Mouse (Mus musculus) layer of hippocampus, adult 9-11 months (tissue): ENCODE data around the gene Fam178b.
"Not testable (repeated sequence)": the region's sequence is repeated elsewhere in the genome, so short reads cannot be mapped to it uniquely, and the experiment has no call there.

Experiments used
- DNase-seq: peaks from one replicate; pipeline ENCODE4 v3.0.0; 2022

Fam178b gene

GRCm38 (mm10) chr1:36540132-36540531 is 142.9 kb downstream of the Fam178b start:
- DNase-seq, result no peak

DNA sequence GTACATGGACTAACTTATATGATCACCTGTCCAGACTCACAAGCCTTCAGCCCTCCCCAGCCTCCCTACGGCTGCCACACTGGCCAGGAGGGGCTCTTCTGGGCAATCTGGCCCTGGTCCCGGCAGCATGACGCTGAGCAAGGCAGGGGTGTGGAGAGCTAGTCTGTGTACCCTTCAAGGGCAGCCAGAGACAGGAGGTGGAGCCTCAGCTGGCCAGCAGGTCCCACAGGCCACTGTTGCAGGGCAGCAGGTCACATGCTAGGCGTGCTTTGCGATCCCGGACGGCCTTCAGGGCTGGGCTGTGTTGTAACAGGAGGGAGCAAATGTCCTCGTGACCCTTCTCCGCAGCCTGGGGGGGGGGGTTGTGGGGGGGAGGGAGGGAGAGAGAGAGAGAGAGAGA is 143.8 kb downstream of the Fam178b start, which contains the start of gene Gm42417:
Gm42417 (minus strand) TSS at position 244 of the 400 bp plus-strand sequence.
- DNase-seq, result no peak

DNA sequence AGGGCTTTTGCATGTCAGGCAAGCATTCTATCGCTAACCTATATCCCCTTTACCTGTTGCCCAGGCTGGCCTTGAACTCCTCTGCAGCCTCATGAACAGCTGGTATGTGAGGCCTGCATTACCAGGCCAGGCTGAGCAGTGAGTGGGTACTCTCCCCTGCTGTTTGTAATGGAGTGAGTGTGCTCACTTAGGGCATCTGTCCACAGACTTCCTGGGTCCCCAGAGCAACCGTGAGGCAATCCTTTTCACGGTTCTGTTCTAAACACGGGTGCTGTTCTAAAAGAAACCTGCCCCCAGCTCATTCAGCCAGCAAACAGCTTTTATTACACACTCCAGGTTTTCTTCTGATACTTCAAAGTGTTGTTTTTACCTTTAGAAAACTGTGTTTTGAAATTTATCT is 144.3 kb downstream of the Fam178b start:
- DNase-seq, result no peak

GRCm38 (mm10) chr1:36536783-36537182 is 146.2 kb downstream of the Fam178b start, which contains the start of gene Ankrd23:
Ankrd23 (minus strand) TSS chr1:36536883.
- not testable (repeated sequence) for DNase-seq

DNA sequence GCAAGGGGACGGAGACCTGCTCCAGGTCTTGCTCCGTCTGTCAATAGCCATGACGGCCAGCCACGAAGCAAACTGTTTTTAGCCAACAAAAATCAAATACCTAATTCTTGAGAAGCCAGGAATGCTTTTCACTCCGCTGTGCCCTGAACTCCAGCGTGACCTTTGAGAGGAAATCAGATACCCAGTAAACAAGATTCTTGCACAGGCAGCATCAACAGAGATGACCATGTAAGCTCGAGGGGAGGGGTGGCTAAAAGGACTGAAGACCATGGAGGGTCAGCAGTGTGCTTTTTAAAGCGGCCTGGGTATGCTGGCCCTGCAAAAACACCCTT is 146.6 kb downstream of the Fam178b start:
- no peak for DNase-seq

- no peak for DNase-seq
Measured at GRCm38 (mm10) chr1:36535477-36536396, 147.2 kb downstream of the Fam178b start.

DNA sequence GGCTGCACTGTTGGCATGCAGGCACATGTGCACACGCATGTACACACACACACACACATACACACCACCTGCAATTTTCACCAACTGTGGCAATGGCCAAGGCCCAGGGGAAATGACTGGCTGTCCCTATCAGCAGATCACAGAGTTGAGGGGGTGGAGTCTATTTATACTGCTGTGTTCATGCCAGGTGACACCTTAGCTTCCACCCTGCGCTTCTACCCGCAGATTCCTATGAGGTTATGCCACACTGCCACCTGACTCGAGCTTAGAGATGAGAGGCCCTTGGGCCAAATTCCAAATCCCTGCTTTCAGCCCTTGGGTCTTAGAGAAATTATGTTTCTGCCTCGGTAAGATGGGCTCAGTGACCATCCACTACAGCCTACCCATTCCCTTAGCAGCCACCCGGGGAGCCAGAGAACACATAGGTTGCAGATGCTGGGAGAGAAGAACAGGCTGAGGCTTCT is 148.4 kb downstream of the Fam178b start:
- no peak for DNase-seq

- DNase-seq, result no peak
Measured at GRCm38 (mm10) chr1:36533546-36533945, 149.4 kb downstream of the Fam178b start.

GRCm38 (mm10) chr1:36531461-36531860 is 151.5 kb downstream of the Fam178b start:
- DNase-seq, result no peak

DNA sequence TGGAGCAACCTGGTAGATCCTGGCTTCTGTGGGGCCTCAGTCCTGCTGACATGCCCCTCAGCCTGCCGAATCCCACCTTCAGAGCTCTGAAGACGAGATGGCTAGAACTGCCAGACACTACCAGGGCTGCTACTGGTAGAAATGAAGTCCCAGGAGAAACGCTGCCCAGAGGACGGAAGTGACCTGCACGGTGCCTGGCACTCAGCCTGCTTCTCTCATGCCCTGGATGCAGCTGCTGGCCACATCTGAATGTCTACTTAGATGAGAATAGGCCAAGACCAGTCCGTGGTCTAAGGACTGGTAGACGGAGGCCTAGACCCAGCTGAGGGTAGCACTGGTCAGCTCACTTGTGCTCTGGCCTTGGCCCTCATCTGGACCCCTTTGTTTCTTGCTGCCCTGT is 152.0 kb downstream of the Fam178b start:
- no peak for DNase-seq

GRCm38 (mm10) chr1:36530485-36530884 is 152.5 kb downstream of the Fam178b start:
- DNase-seq, result no peak

- DNase-seq, result no peak
Measured at GRCm38 (mm10) chr1:36529875-36530274, 153.1 kb downstream of the Fam178b start.

- DNase-seq, result no peak
Measured at GRCm38 (mm10) chr1:36529274-36529673, 153.7 kb downstream of the Fam178b start.

GRCm38 (mm10) chr1:36528351-36528750 is 154.6 kb downstream of the Fam178b start:
- DNase-seq, result no peak

GRCm38 (mm10) chr1:36526903-36527302 is 156.1 kb downstream of the Fam178b start:
- DNase-seq, result no peak

DNA sequence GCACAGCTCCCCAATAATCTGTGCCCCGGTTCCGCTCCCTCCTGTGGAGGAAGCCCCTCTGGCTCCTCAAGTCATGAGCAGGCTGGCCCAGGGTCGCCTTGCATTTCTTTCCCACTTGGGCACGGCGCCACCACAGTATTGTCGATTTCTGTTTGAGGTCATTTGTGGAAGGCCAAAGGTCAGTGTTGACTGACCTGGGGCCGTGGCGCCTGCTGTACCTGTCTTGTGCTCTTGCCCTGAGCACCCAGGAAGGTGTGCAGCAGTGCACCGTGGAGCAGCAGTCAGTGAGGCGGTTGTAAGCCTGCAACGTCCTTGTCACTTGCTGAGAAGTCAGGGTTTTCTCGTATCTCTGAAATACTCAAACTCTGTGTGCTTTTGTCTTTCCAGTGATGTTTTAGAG is 157.2 kb downstream of the Fam178b start:
- DNase-seq, result no peak

DNA sequence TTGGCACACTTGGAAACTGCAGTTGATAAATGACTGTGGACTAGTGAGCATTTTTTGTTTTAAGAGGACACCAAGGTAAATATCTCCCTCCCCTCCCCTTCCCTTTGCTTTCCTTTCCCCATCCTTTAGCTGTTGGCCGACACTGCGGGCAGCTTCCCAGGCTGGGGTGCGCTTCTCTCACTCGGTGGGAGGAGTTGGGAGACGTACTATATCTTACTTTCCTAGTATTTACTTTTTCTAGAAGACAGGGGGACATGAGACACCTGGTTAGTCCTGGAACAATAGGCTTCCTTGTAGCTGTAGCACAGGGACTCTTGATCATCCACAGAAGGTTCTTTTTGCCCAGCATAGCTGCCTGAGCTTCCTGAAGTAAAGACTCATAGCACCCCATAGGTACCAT is 158.9 kb downstream of the Fam178b start:
- DNase-seq, result no peak

GRCm38 (mm10) chr1:36523332-36524013 is 159.5 kb downstream of the Fam178b start:
- DNase-seq, result no peak

GRCm38 (mm10) chr1:36522210-36522609 is 160.8 kb downstream of the Fam178b start:
- DNase-seq, result no peak

DNA sequence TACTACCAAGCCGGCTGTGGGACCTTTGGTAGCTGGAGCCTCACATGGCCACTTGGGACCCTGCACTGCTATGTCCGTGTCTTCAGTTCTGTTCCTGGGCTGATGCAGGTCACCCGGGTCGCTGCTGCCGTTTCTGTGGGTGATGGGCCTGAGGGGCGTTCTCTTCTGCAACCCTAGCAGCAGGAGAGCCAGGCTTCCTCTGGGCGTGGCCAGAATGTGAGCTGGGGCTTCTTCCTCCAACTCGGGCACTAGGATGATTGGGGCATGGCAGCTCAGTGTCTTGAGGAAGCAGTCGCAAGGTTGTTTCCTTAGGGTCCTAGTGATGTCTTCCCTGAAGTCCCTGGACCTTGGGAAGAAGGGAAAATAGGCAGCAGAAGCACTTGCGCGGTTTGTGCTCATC is 163.4 kb downstream of the Fam178b start:
- DNase-seq, result no peak

DNA sequence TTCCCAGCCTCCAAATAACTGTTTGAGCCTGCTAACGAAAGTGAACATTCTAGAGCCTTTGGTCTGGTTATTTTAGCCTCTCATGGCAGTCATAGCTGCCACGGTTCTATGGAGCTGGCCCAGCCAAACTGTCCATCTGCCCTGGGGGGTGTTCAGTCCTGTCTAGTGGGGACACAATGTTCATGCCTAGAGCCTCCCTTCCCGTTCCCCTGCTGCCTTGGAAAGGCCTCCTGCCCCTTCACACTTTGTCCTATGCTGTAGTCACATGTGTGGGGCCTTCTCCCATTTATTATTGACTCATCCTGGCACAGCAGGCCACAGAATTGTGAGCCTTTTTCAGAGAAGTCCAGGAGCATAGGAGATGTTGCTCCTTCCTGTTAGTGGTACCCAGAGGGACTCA is 164.7 kb downstream of the Fam178b start:
- DNase-seq, result no peak

- DNase-seq, result no peak
Measured at GRCm38 (mm10) chr1:36513718-36514117, 169.3 kb downstream of the Fam178b start.

DNA sequence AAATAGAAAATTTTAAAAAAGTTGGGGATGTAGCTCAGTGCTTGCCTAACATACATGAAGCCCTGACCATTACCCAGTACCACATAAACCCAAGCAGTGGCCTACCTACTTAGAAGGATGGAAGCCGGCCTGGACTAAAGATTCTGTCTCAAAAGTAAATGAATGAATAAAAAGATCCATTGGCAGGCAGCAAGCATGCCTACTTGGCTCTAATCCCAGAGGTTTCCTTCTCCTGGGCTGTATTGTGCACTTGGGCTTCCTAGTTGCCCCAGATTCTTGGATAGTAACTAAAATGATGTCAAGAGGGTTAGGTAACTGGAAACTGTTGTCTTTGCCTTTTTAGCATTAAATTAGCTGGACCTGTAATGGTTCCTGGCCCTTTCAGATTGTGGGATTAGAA is 169.7 kb downstream of the Fam178b start:
- DNase-seq, result no peak

DNA sequence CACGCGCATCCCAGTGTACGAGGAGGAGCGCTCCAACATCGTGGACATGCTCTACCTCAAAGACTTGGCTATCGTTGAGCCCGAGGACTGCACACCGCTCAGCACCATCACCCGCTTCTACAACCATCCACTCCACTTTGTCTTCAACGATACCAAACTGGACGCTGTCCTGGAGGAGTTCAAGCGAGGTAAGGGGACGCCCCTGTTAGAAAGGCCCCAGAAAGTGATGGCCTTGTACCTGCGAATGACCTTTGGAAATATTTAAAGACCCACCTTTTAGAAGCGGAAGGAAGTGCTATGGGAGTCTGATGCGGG is 170.1 kb downstream of the Fam178b start:
- no peak for DNase-seq
